In the genomic region with DNA sequence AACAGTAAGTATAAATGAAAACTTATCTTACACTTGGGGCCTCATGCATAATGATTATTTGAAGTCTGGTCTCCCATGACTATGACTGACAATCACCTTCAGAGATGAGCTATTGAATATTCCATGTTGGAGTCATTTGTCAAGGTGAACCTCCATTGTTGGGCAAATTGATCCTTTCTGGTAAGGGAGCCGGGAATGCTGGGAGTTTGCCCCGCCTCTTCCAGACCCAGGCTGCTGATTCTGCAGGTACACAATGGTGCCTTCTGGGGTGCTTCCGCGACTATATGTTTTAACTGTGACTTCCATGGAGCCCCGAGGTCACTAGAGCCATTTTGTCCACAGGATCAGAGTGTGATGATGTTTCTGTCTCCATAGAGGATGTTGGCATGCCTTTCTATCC, we compare ENCODE assay signal across 28 mouse cellular contexts. TPM values are rescaled to one million over a fixed set of nuclear protein-coding genes. Genes with fewer than 3 reads are reported as not detected.
"Had no signal": no experiment of that assay in that cellular context is flagged by ENCODE, and none has a peak within 500 bp of the region (broad histone marks: within the 10 kb centered on the region; RNA-seq: fewer than 3 reads in every experiment).

No protein-coding gene starts in this region.

- H3K9ac ChIP-seq: heart, embryonic 12.5 days; hindbrain, embryonic 13.5 days; hindbrain, embryonic 15.5 days; kidney, embryonic 15.5 days; limb, embryonic 13.5 days; limb, embryonic 15.5 days; liver, embryonic 12.5 days; liver, embryonic 14.5 days had no signal

- H3K4me3 ChIP-seq: gastrocnemius, adult 2 months; heart, embryonic 10.5 days; heart, embryonic 12.5 days; hindbrain, embryonic 13.5 days; hindbrain, embryonic 15.5 days; kidney, embryonic 15.5 days; limb, embryonic 13.5 days; limb, embryonic 15.5 days; liver, embryonic 12.5 days had no signal

- H3K36me3 ChIP-seq: heart, embryonic 10.5 days; heart, embryonic 12.5 days; hindbrain, embryonic 13.5 days; hindbrain, embryonic 15.5 days; kidney, embryonic 15.5 days; limb, embryonic 13.5 days; limb, embryonic 15.5 days; liver, embryonic 12.5 days had no signal

- H3K27ac ChIP-seq: gastrocnemius, adult 2 months; heart, embryonic 10.5 days; hindbrain, embryonic 13.5 days; hindbrain, embryonic 15.5 days; hindbrain, postnatal 0 days; kidney, embryonic 15.5 days; kidney, postnatal 0 days; limb, embryonic 13.5 days; limb, embryonic 15.5 days; liver, embryonic 12.5 days; liver, embryonic 14.5 days had no signal

- H3K4me2 ChIP-seq: heart, embryonic 12.5 days; hindbrain, embryonic 13.5 days; hindbrain, embryonic 15.5 days; kidney, embryonic 15.5 days; limb, embryonic 13.5 days; limb, embryonic 15.5 days; liver, embryonic 12.5 days had no signal

- H3K4me1 ChIP-seq: hindbrain, embryonic 13.5 days; hindbrain, embryonic 15.5 days; limb, embryonic 13.5 days; limb, embryonic 15.5 days; liver, embryonic 12.5 days had no signal

- H3K9me3 ChIP-seq: heart, embryonic 10.5 days; heart, embryonic 12.5 days; hindbrain, embryonic 13.5 days; hindbrain, embryonic 15.5 days; kidney, embryonic 15.5 days; limb, embryonic 13.5 days; limb, embryonic 15.5 days; liver, embryonic 12.5 days had no signal

- ATAC-seq: hindbrain, postnatal 0 days; intestine, embryonic 16.5 days; liver, embryonic 12.5 days had no signal

- DNase-seq: gastrocnemius, adult 2 months; gastrocnemius, postnatal 10 days; gastrocnemius, postnatal 25 days; heart, adult 18-20 months; heart, postnatal 14 days; heart, postnatal 36 days; kidney, adult 11 months; kidney, adult 2 months; kidney, adult 9 months; kidney, postnatal 25 days; kidney, postnatal 4 days; layer of hippocampus, adult 9-11 months; layer of hippocampus, postnatal 36 days; left cerebral cortex, postnatal 4 days had no signal

- H3K27me3 ChIP-seq: heart, embryonic 12.5 days; hindbrain, embryonic 13.5 days; hindbrain, embryonic 15.5 days; kidney, embryonic 15.5 days; limb, embryonic 13.5 days; limb, embryonic 15.5 days; liver, embryonic 12.5 days had no signal

RNA-seq across cellular contexts. Expression of gene Hspb8, which starts 26.6 kb away (rescaled TPM):
- total RNA-seq: granulocyte monocyte progenitor cell, adult 5-6 weeks; hematopoietic stem cell, adult 5-6 weeks had no signal
